Mouse (Mus musculus) mesoderm, embryonic 11.5 days (tissue): ENCODE data around the gene Sds.
A peak's percentile ranks its signal among the peaks of the same experiment; 100 is the strongest.
"Not testable (repeated sequence)": the region's sequence is repeated elsewhere in the genome, so short reads cannot be mapped to it uniquely, and the experiment has no call there.

Source experiments
- DNase-seq: peaks from one replicate; pipeline ENCODE4 v3.0.0-alpha.2; 2012; ENCODE audit warnings: low read depth, low spot score

Gene Sds

GRCm38 (mm10) chr5:120487844-120488243 is 11.5 kb downstream of the Sds start:
- no peak for DNase-seq

- no peak for DNase-seq
Observed at GRCm38 (mm10) chr5:120490679-120491192, 14.4 kb downstream of the Sds start.

- DNase-seq = peak; percentile 53
Observed at GRCm38 (mm10) chr5:120492437-120492836, 16.1 kb downstream of the Sds start.

GRCm38 (mm10) chr5:120493440-120493839 is 17.1 kb downstream of the Sds start:
- DNase-seq = no peak

GRCm38 (mm10) chr5:120493873-120494395 is 17.6 kb downstream of the Sds start:
- DNase-seq = no peak

- DNase-seq = no peak
Observed at GRCm38 (mm10) chr5:120495064-120495702, 18.9 kb downstream of the Sds start.

GRCm38 (mm10) chr5:120495703-120496226 is 19.4 kb downstream of the Sds start:
- DNase-seq = no peak

GRCm38 (mm10) chr5:120497071-120497470 is 20.7 kb downstream of the Sds start:
- no peak for DNase-seq

GRCm38 (mm10) chr5:120499202-120499601 is 22.9 kb downstream of the Sds start:
- DNase-seq = no peak

- not testable (repeated sequence) for DNase-seq
Observed at GRCm38 (mm10) chr5:120500609-120501008, 24.3 kb downstream of the Sds start.

- DNase-seq = no peak
Observed at GRCm38 (mm10) chr5:120502147-120502621, 25.9 kb downstream of the Sds start.

GRCm38 (mm10) chr5:120502675-120503143 is 26.4 kb downstream of the Sds start:
- no peak for DNase-seq

- DNase-seq = peak; percentile 91
Observed at GRCm38 (mm10) chr5:120503144-120503795, 26.9 kb downstream of the Sds start, which contains the start of gene Plbd2. TSS of gene Plbd2 (minus strand) at chr5:120503625.

- peak; percentile 82 for DNase-seq
Observed at GRCm38 (mm10) chr5:120505368-120505767, 29.0 kb downstream of the Sds start.

GRCm38 (mm10) chr5:120505781-120506180 is 29.5 kb downstream of the Sds start:
- DNase-seq = no peak

GRCm38 (mm10) chr5:120506490-120506889 is 30.2 kb downstream of the Sds start:
- DNase-seq = no peak

GRCm38 (mm10) chr5:120507311-120507710 is 31.0 kb downstream of the Sds start:
- DNase-seq = no peak

- DNase-seq = peak; percentile 94
Observed at GRCm38 (mm10) chr5:120510982-120511642, 34.8 kb downstream of the Sds start, which contains the start of gene Slc8b1. TSS of gene Slc8b1 (plus strand) at chr5:120511168.

GRCm38 (mm10) chr5:120511643-120512220 is 35.4 kb downstream of the Sds start:
- no peak for DNase-seq

GRCm38 (mm10) chr5:120512911-120513555 is 36.7 kb downstream of the Sds start:
- no peak for DNase-seq
